Mouse (Mus musculus) T-helper 1 cell (primary cell): ENCODE measurements around the gene Myof.

ENCODE experiments used
- in situ Hi-C: fragments of 300-600 bp; cut with MboI, MseI; formaldehyde crosslinking; loops from one replicate; pipeline ENCODE4 v1.15.1; 2025; ENCODE audit warnings: high pct_unique_total_duplicates

Myof gene

DNA sequence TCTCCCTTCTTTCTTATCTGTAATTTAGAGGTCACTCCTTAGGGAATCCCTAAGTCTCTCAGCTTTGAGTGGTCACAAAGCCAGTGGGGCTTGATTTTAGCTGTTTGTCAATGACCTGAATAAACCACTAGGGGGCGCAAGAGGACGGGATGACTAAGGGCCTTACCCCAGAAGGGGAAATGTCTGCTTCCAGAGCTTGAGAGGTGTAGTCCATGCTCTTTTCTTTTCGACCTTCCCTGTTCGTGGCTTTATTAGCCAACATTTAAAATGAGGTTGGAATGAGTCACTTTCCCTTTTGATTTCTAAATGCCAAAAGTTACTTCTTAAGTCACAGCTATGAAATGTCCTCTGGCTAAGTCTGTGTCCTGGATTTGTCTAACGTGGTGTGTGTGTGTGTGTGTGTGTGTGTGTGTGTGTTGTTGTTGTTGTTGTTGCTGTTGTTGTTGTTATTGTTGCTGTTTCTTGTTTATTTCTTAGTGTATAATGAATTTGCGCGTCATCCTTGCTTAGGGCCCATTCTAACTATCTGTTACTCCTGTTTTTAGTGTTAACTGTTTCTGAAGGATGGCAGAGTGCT lies 87.9 kb downstream of the Myof start:
- in situ Hi-C loops, result loop anchor here (10.0 kb wide), 1 partner anchor 399 kb away; no protein-coding TSS in a partner anchor

GRCm38 (mm10) chr19:37954772-37955171 lies 88.6 kb downstream of the Myof start:
- in situ Hi-C loops, result loop anchor here (10.0 kb wide), 1 partner anchor 400 kb away; no protein-coding TSS in a partner anchor

DNA sequence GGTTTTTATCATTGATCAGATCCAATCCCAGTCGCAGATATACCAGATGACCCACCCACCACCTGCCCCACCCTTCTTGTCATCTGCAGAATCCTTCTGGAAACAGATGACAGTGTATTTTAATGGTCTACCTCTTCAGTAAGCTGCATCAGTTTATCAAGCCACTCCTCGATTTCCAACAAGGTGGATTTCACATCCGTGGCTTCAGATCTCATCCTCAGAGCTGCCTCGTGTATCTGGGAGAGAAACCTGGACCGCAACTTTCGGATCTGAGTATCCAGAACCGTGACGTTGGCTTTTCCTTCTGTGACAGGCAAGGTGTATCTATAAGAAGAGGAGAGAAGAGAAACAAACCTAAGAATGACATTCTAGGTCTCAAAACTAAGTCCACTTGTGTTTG lies 89.1 kb downstream of the Myof start:
- in situ Hi-C loops, result loop anchor here (10.0 kb wide), 1 partner anchor 401 kb away; no protein-coding TSS in a partner anchor

DNA sequence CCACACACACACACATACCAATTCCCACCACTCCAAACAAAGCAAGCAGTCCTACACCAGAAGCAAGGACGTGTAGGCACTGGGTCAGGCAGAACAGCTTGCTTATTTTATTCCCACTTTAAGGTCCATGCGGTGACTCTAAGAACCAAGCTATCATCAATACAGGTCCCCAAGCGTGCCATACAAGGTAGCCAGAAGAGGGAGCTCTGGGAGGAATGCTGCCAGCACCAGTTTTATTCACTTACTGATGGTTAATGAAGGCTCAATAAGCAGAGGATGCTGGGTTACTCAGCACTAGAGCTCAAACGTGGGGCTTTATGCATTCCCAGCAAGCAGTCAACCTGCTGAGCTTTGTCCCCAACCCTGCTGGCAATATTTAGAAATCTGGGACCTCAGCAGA lies 96.7 kb downstream of the Myof start:
- in situ Hi-C loops, result no loop called here

- in situ Hi-C loops, result no loop called here
These were observed 97.3 kb downstream of the Myof start for GRCm38 (mm10) chr19:37946053-37946452.

- in situ Hi-C loops, result no loop called here
These were observed 104.2 kb downstream of the Myof start for GRCm38 (mm10) chr19:37939203-37939602.

DNA sequence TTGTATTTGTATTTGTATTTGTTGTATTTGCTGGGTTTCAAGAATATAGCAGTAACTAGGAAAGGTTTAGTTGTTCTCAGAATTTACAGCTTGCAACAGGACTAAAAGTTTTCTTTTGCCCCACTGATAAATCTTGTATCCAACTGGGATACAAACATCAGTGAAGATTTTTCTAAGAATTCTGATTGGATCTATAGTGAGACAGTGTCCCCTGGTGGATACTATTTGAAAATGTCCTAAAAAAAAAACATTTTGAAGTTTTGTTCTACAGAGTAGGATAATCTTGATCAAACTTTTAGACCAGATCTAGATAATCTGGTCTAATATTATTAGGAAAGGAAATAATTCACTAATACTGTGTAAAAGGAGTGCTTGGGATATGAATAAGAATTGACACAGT lies 106.3 kb downstream of the Myof start:
- in situ Hi-C loops, result no loop called here

DNA sequence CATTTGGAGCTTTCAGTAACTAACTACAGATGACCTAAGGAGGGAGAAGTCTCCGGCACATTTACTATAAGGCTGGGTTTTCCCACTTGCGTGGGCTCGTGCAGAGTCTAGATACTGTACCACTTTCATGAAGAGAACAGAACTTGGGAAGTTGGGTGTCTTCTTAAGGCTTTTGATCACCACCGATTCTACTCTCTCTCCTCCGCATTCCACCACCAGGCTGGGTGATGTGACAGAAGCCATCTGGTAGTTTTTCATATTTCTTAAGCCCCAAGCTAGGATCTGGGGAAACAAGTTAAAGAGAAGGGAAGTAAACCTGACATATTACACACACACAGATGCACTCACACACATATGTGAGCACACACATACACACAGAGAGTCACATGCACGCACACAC lies 108.7 kb downstream of the Myof start:
- in situ Hi-C loops, result no loop called here

GRCm38 (mm10) chr19:37932198-37932597 lies 111.2 kb downstream of the Myof start:
- in situ Hi-C loops, result no loop called here

- in situ Hi-C loops, result no loop called here
These were observed 115.5 kb downstream of the Myof start for GRCm38 (mm10) chr19:37927911-37928310.

GRCm38 (mm10) chr19:37925323-37925722 lies 118.1 kb downstream of the Myof start:
- in situ Hi-C loops, result no loop called here

DNA sequence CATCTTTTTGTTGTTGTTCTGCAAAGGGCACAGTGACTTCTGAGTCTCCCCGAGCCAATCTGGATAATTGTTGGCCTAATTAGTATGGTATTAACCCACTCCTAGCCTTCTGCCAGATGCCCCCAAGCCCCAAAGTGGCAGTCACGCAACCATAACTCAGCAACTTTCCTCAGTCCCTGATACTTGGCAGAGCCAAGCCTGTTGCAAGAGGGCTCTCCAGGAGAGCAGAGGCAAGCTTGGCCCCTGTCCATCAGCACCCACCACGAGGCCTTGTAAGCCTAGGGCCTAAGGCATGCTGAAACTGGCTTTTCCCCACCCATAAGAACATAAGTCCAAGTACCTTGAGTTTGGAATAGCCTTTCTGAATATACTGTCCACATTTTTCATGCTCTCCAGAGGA lies 119.1 kb downstream of the Myof start:
- in situ Hi-C loops, result no loop called here

- in situ Hi-C loops, result no loop called here
These were observed 122.3 kb downstream of the Myof start for GRCm38 (mm10) chr19:37921098-37921497.

DNA sequence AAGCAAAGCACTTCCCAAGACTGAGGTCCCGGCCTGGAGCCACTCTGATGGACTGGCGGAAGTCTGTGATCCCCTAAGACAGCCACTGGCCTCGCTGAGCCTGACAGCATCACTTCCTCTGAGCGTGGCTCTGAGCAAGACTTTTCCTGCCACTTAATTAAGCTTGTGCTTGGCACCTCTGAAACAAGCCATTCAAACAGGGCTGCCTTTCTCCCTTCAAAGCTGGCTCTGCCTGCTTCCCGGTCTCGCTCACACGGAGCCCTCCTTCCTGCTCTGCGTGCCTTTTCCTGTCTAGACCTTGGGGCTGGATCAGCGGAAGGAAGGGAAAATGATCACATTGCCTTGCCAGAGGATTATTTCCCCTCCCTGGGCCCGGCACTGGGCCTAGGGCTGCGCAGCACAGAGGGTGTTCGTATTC lies 124.9 kb downstream of the Myof start:
- in situ Hi-C loops, result no loop called here

DNA sequence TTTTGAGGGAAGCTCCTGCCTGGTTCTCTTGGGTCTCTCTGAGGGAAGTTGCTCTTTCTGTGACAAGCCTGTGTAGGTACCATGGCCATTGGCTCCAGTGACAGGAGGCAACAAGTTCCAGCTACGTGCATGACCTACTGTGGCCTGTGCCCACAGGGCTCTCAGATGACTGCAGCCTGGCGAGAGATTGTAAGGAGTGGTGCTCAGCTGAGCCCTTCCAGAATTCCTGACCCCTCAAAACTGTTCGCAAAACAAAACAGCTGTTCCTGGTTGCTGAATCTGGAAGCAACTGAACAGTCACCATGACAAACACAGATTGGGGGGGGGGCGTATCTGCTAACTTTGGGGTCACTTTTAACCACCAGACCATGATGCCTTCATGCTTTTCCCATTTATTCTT lies 129.1 kb downstream of the Myof start:
- in situ Hi-C loops, result no loop called here

DNA sequence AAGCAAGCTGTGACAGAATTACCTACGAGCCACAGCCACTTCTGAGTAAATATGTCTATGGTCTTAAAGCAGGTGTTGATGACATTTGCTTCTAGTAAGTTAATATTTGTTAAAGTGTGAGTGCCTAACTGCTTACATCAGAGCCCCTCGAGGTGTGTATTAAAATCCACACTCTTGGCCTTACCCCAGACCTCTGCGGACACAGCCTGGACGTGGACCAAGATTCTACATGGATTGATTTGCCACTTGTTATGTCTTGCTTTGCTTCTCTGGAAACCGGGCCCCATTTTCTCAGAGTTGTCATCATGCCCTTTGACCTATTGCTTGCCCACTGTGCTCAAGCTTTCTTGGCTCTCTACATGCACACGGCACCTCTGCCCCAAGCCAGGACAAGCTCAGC lies 130.9 kb downstream of the Myof start:
- in situ Hi-C loops, result no loop called here

DNA sequence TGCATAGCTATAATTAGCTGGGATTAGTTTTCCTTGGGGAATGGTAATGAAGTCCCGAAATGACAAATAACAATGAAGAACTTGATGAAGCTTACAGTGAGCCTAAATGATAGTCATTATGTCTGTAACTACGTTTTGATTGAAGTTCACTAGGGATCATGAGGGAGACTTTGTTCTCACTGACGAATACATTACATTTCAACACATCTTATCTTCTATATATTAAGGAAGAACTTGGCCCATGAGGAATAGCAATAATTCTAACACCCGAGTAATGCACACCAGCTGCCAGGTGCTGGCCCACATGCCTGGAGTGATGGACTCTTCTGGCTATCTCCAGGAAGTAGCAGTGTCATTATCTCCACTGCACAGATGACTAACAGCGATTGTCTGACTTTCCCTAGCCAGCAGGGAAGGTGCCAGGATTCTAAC lies 133.5 kb downstream of the Myof start:
- in situ Hi-C loops, result no loop called here

- in situ Hi-C loops, result no loop called here
These were observed 135.7 kb downstream of the Myof start for GRCm38 (mm10) chr19:37907451-37908320.

DNA sequence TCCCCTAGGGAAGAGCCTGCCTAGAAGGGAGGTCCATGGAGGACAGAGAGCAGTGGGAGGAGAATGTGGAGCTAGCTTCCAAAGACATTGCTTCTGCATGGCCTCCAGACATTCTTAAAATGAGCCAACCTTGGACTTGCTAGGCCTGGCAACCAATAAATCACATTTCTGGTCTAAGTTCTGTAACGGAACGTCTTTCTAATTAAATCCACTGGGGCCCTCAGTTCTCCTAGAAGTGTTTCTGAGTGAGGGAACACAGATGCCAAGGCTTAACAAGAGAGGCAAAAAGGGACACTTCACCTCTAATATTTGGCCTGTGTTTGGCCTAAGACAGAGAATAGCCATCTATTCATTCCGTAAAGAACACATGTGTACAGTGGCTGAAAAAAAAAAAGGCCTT lies 136.5 kb downstream of the Myof start:
- in situ Hi-C loops, result no loop called here

- in situ Hi-C loops, result no loop called here
These were observed 147.3 kb downstream of the Myof start for GRCm38 (mm10) chr19:37896081-37896480.

DNA sequence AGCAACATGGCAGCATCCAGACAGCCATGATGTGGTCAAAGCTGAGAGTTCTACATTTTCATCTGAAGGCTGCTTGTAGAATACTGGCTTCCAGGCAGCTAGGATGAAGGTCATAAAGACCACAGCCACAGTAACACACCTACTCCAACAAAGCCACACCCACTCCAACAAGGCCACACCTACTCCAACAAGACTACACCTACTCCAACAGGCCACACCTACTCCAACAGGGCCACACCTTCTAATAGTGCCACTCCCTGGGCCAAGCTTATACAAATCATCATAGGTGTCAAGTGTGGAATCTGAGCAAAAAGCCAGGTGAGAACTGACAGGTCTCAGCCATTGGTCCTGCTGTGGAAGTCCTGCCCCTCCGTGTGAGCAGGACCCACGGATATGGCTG lies 152.4 kb downstream of the Myof start:
- in situ Hi-C loops, result no loop called here

DNA sequence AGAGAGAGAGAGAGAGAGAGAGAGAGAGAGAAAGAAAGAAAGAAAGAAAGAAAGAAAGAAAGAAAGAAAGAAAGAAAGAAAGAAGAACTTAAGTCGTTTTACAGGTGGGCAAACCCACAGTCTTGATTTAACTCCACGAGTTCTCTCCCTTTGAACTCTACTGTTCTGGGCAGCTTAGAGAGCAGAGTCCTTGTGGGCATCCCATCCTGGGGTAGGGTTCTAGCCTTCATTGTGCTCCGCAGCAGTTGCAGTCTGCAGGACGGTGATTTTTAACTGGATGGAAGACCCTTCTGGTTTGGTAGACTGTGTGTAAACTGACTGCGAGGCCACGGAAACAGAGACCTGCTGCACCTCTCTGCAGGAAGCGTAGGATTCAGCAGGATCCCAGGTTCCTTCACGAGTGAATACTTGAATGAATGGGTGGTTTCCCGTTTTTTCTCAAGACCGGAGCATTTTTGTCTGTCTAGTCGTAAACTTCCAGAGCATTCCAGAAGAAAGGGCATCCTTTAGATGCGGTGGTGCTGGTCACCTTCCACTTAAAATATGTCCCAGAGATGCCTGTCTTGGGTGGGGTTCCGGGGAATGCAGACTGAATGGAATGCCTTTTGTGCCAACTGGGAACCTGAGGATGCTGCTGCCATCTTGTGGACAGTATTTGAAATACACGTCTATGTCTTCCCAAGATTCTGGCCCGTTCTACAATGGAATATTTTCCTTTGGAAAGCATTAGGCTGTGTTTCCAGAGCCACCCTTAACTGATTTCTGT lies 156.8 kb downstream of the Myof start:
- in situ Hi-C loops, result loop anchor here (5.0 kb wide), 1 partner anchor 184 kb away; no protein-coding TSS in a partner anchor
